In the genomic region with DNA sequence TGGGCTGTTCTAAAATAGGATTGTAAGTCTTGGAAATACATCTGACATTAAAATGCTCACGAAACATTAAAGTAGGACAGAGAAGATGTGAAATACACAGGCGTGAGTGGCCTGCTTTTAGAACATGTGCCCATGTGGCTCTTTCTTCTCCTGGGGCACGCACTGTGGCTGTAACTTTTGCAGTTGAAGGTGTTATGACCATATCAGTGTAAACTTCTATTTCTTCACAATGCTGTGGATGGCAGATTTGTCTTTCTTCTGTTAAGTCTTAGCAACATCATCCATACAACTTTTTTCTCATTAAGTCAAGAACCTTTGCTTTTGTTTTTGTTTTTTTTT, we compare ENCODE assay signal across 20 mouse cellular contexts. TPM values are rescaled to one million over a fixed set of nuclear protein-coding genes. Genes with fewer than 3 reads are reported as not detected.
DNase-seq lines count a peak whose midpoint lies in the region; ATAC-seq and TF ChIP-seq lines count a peak whose summit lies in the region.
"Had no signal": no experiment of that assay in that cellular context is flagged by ENCODE, and none has a peak within 500 bp of the region (broad histone marks: within the 10 kb centered on the region; RNA-seq: fewer than 3 reads in every experiment).

No protein-coding gene starts in this region.

- H3K27ac ChIP-seq in kidney, adult 2 months (ENCODE audit: insufficient read depth, low read depth, low read length) = no peak overlapping the region
- H3K27ac ChIP-seq in kidney, embryonic 15.5 days = no peak overlapping the region
- H3K27ac ChIP-seq: embryonic facial prominence, embryonic 10.5 days; forebrain, embryonic 13.5 days; gastrocnemius, adult 2 months; hindbrain, embryonic 10.5 days; hindbrain, embryonic 14.5 days had no signal

- no peak overlapping the region for H3K4me3 ChIP-seq in kidney, adult 2 months (ENCODE audit: insufficient read depth, low read depth, low read length)
- H3K4me3 ChIP-seq in kidney, embryonic 15.5 days (replicated peaks) = no peak overlapping the region
- H3K4me3 ChIP-seq: embryonic facial prominence, embryonic 10.5 days; forebrain, embryonic 13.5 days; gastrocnemius, adult 2 months; hindbrain, embryonic 10.5 days had no signal

- ATAC-seq in CD4-positive, CD25-positive, alpha-beta regulatory T cell, adult 4 months = no peak
- ATAC-seq in kidney, embryonic 15.5 days (replicated peaks; ENCODE audit: low FRiP score) = no peak

- no peak for TF ChIP-seq POLR2A in kidney, adult 2 months (IDR thresholded peaks at IDR 0.05; ENCODE audit: low read depth, low read length)

- WGBS in kidney, adult 2 months = 74% methylated on average over 3 of the region's 3 CpGs
- WGBS in kidney, embryonic 15.5 days = 74% methylated on average over 3 of the region's 3 CpGs

- H3K9ac ChIP-seq in kidney, embryonic 15.5 days = no peak overlapping the region
- H3K9ac ChIP-seq: forebrain, embryonic 13.5 days; hindbrain, embryonic 14.5 days had no signal

- peak; percentile 6 for DNase-seq in CD4-positive, CD25-positive, alpha-beta regulatory T cell, adult 2 months (ENCODE audit: low read depth, low spot score)
- DNase-seq in kidney, adult 2 months = peak; percentile 12
- peak; percentile 47 for DNase-seq in testis, postnatal 10 days (ENCODE audit: low spot score)
- DNase-seq in testis, postnatal 14 days (ENCODE audit: low spot score) = no peak
- DNase-seq in embryo, embryonic 10 days (ENCODE audit: low spot score) = no peak
- DNase-seq: adrenal gland, postnatal 25 days; B cell, adult 2 months; cerebellum, adult 18-20 months; cerebellum, adult 9-11 months; cerebellum, postnatal 36 days; gastrocnemius, adult 2 months; gastrocnemius, postnatal 25 days; heart, postnatal 10 days had no signal

- no peak overlapping the region for H3K4me2 ChIP-seq in kidney, embryonic 15.5 days
- H3K4me2 ChIP-seq: forebrain, embryonic 13.5 days; hindbrain, embryonic 14.5 days had no signal

- H3K36me3 ChIP-seq in kidney, adult 2 months (ENCODE audit: control insufficient read depth, insufficient read depth, low read length) = no peaks in the 10 kb centered on the region
- no peaks in the 10 kb centered on the region for H3K36me3 ChIP-seq in kidney, embryonic 15.5 days
- H3K36me3 ChIP-seq: embryonic facial prominence, embryonic 10.5 days; hindbrain, embryonic 10.5 days had no signal

- no peaks in the 10 kb centered on the region for H3K27me3 ChIP-seq in kidney, adult 2 months (replicated peaks; ENCODE audit: control insufficient read depth, insufficient read depth, low read length)
- no peaks in the 10 kb centered on the region for H3K27me3 ChIP-seq in kidney, embryonic 15.5 days
- H3K27me3 ChIP-seq: forebrain, embryonic 13.5 days had no signal

- no peak for TF ChIP-seq CTCF in kidney, adult 2 months (conservative IDR thresholded peaks at IDR 0.05; ENCODE audit: insufficient read depth, insufficient read length, low read depth, low read length)

- H3K4me1 ChIP-seq in kidney, adult 2 months (ENCODE audit: control insufficient read depth, insufficient read depth, low read length) = no peaks in the 10 kb centered on the region
- H3K4me1 ChIP-seq in kidney, embryonic 15.5 days = no peaks in the 10 kb centered on the region
- H3K4me1 ChIP-seq: embryonic facial prominence, embryonic 10.5 days; forebrain, embryonic 13.5 days; hindbrain, embryonic 10.5 days had no signal

- peaks cover 38% of the 10 kb centered on the region for H3K9me3 ChIP-seq in kidney, embryonic 15.5 days (replicated peaks)

RNA-seq across cellular contexts. Expression of gene Trpm8, which starts 11.3 kb away (rescaled TPM):
- polyA plus RNA-seq in CD4-positive, CD25-positive, alpha-beta regulatory T cell, adult 4 months (2017; shearing (Covaris generic)) = not detected
- not detected in 2 replicates for polyA plus RNA-seq in kidney, adult 2 months (2012; rRNA removed)
- polyA plus RNA-seq in kidney, embryonic 15.5 days (2015; fragmentation: Nextera tagmentation; extraction: Ambion mirVana) = not detected in 2 replicates
- polyA plus RNA-seq: adrenal gland, adult 2 months; embryonic facial prominence, embryonic 10.5 days; hindbrain, embryonic 10.5 days had no signal

RNA-seq across cellular contexts. Expression of gene Hjurp, which starts 11.3 kb away (rescaled TPM):
- 10 to 100 TPM; 56.6 to 72.9 TPM for polyA plus RNA-seq in CD4-positive, CD25-positive, alpha-beta regulatory T cell, adult 4 months (2017; shearing (Covaris generic))
- polyA plus RNA-seq in kidney, adult 2 months (2012; rRNA removed) = 12.8 and 14.5 TPM in 2 replicates
- polyA plus RNA-seq in kidney, embryonic 15.5 days (2015; fragmentation: Nextera tagmentation; extraction: Ambion mirVana) = 162 and 175 TPM in 2 replicates

Comparison
In these comparisons a context has a peak if more than half of its experiments do, and no peak if none do; other contexts are left out.
1. DNase-seq: peak in CD4-positive, CD25-positive, alpha-beta regulatory T cell, adult 2 months (single experiment), kidney, adult 2 months (single experiment) and testis, postnatal 10 days (single experiment); none in testis, postnatal 14 days (single experiment) and embryo, embryonic 10 days (single experiment).